In genomic region chr13:43503395-43503850, GRCm38 (mm10) we compare ENCODE assay signal across 8 mouse cellular contexts. TPM values are rescaled to one million over a fixed set of nuclear protein-coding genes. Genes with fewer than 3 reads are reported as not detected.
DNase-seq lines count a peak whose midpoint lies in the region; ATAC-seq and TF ChIP-seq lines count a peak whose summit lies in the region.

No protein-coding gene starts in this region.

- peak overlapping the region; percentile 49 for H3K4me2 ChIP-seq in forebrain, embryonic 14.5 days (ENCODE audit: low read length)
- H3K4me2 ChIP-seq in intestine, embryonic 16.5 days (ENCODE audit: low read depth, low read length) = peak overlapping the region; percentile 56
- H3K4me2 ChIP-seq in liver, postnatal 0 days (ENCODE audit: low read depth, low read length) = peak overlapping the region; percentile 70
- H3K4me2 ChIP-seq in neural tube, embryonic 12.5 days (replicated peaks) = peak overlapping the region; percentile 61

- WGBS in forebrain, embryonic 14.5 days = 2% methylated on average over 19 of the region's 19 CpGs
- WGBS in intestine, embryonic 16.5 days = 3% methylated on average over 19 of the region's 19 CpGs
- 6% methylated on average over 16 of the region's 19 CpGs for WGBS in liver, postnatal 0 days (ENCODE audit: insufficient replicate concordance)
- WGBS in neural tube, embryonic 12.5 days = 1% methylated on average over 19 of the region's 19 CpGs

- H3K36me3 ChIP-seq in forebrain, embryonic 14.5 days (ENCODE audit: control insufficient read depth, insufficient read depth, low read length) = no peaks in the 10 kb centered on the region
- H3K36me3 ChIP-seq in intestine, embryonic 16.5 days (ENCODE audit: control insufficient read depth, insufficient read depth, low read length) = no peaks in the 10 kb centered on the region
- H3K36me3 ChIP-seq in liver, postnatal 0 days (replicated peaks; ENCODE audit: insufficient read depth, low read length) = no peaks in the 10 kb centered on the region
- no peaks in the 10 kb centered on the region for H3K36me3 ChIP-seq in neural tube, embryonic 12.5 days

- H3K4me1 ChIP-seq in forebrain, embryonic 14.5 days (ENCODE audit: control insufficient read depth, insufficient read depth, low read length) = peaks cover 10% of the 10 kb centered on the region
- H3K4me1 ChIP-seq in intestine, embryonic 16.5 days (ENCODE audit: control insufficient read depth, insufficient read depth, low read length) = peaks cover 6% of the 10 kb centered on the region; the same call in 1 of the 2 replicates
- peaks cover 9% of the 10 kb centered on the region for H3K4me1 ChIP-seq in liver, postnatal 0 days (ENCODE audit: insufficient read depth)
- H3K4me1 ChIP-seq in neural tube, embryonic 12.5 days = peaks cover 7% of the 10 kb centered on the region; the same call in 1 of the 2 replicates

- no peak for TF ChIP-seq EP300 in liver, postnatal 0 days (IDR thresholded peaks at IDR 0.05; ENCODE audit: low read depth)

- DNase-seq in CD4-positive helper T cell, adult 2 months (ENCODE audit: low read depth, low spot score) = peak; percentile 13
- peak; percentile 65 for DNase-seq in Muller cell, postnatal 12 days (ENCODE audit: inconsistent ontology term)
- peak; percentile 61 for DNase-seq in forebrain, embryonic 14.5 days (ENCODE audit: low spot score)
- peak; percentile 46 for DNase-seq in liver, postnatal 0 days
- no peak for DNase-seq in frontal cortex, adult 2 months (ENCODE audit: extremely low spot score in 1 of 2, low spot score in 1 of 2)

- no peak overlapping the region for H3K27ac ChIP-seq in forebrain, embryonic 14.5 days (ENCODE audit: low read depth, low read length)
- H3K27ac ChIP-seq in intestine, embryonic 16.5 days (ENCODE audit: low read length) = peak overlapping the region; percentile 39
- H3K27ac ChIP-seq in liver, postnatal 0 days (ENCODE audit: low read depth) = no peak overlapping the region; the same call in 1 of the 2 replicates
- peak overlapping the region; percentile 53 for H3K27ac ChIP-seq in neural tube, embryonic 12.5 days

- H3K27me3 ChIP-seq in forebrain, embryonic 14.5 days (replicated peaks; ENCODE audit: control insufficient read depth, insufficient read depth, low read length) = no peaks in the 10 kb centered on the region
- H3K27me3 ChIP-seq in intestine, embryonic 16.5 days (replicated peaks; ENCODE audit: control insufficient read depth, insufficient read depth, low read length) = no peaks in the 10 kb centered on the region
- no peaks in the 10 kb centered on the region for H3K27me3 ChIP-seq in liver, postnatal 0 days (ENCODE audit: insufficient read depth, low read length)
- H3K27me3 ChIP-seq in neural tube, embryonic 12.5 days (replicated peaks) = no peaks in the 10 kb centered on the region

- peak overlapping the region; percentile 58 for H3K9ac ChIP-seq in forebrain, embryonic 14.5 days (ENCODE audit: low read length)
- H3K9ac ChIP-seq in intestine, embryonic 16.5 days (ENCODE audit: low read depth, low read length) = peak overlapping the region; percentile 54
- peak overlapping the region; percentile 44; the same call in 1 of the 2 replicates for H3K9ac ChIP-seq in liver, postnatal 0 days (replicated peaks)
- H3K9ac ChIP-seq in neural tube, embryonic 12.5 days = peak overlapping the region; percentile 47; the same call in 1 of the 2 replicates

- peak overlapping the region; percentile 16 for H3K4me3 ChIP-seq in forebrain, embryonic 14.5 days (ENCODE audit: low read depth, low read length)
- H3K4me3 ChIP-seq in intestine, embryonic 16.5 days (ENCODE audit: low read length) = peak overlapping the region; percentile 29
- peak overlapping the region; percentile 24; the same call in 1 of the 2 replicates for H3K4me3 ChIP-seq in liver, postnatal 0 days (ENCODE audit: low read depth, low read length)
- peak overlapping the region; percentile 25 for H3K4me3 ChIP-seq in neural tube, embryonic 12.5 days

- ATAC-seq in forebrain, embryonic 14.5 days = peak; percentile 57
- peak; percentile 86 for ATAC-seq in intestine, embryonic 16.5 days
- ATAC-seq in liver, postnatal 0 days = no peak
- ATAC-seq in neural tube, embryonic 12.5 days (ENCODE audit: low FRiP score, low read depth) = peak; percentile 83
- ATAC-seq in inflammation-experienced regulatory T-cells, adult 6 months = no peak

- TF ChIP-seq CTCF in liver, postnatal 0 days (IDR thresholded peaks at IDR 0.05; ENCODE audit: low read depth) = no peak

- H3K9me3 ChIP-seq in forebrain, embryonic 14.5 days (replicated peaks; ENCODE audit: control insufficient read depth, low read length) = no peaks in the 10 kb centered on the region
- H3K9me3 ChIP-seq in intestine, embryonic 16.5 days (ENCODE audit: control insufficient read depth, low read length) = no peaks in the 10 kb centered on the region
- H3K9me3 ChIP-seq in liver, postnatal 0 days (ENCODE audit: low read length) = no peaks in the 10 kb centered on the region
- no peaks in the 10 kb centered on the region for H3K9me3 ChIP-seq in neural tube, embryonic 12.5 days

RNA-seq across cellular contexts. Expression of gene Ranbp9, which starts 22.3 kb away (rescaled TPM):
- polyA plus RNA-seq in forebrain, embryonic 14.5 days (2014; fragmentation: Nextera tagmentation; extraction: Ambion mirVana) = 15.4 and 16.4 TPM in 2 replicates
- 4.3 and 5.5 TPM in 2 replicates for polyA plus RNA-seq in intestine, embryonic 16.5 days (2015; fragmentation: Nextera tagmentation; extraction: Ambion mirVana)
- polyA plus RNA-seq in liver, postnatal 0 days (2015; fragmentation: Nextera tagmentation; extraction: Ambion mirVana) = 3.0 and 4.6 TPM in 2 replicates
- 13.4 and 14.2 TPM in 2 replicates for polyA plus RNA-seq in neural tube, embryonic 12.5 days (2016; fragmentation: Nextera tagmentation; extraction: Ambion mirVana)
- polyA plus RNA-seq in inflammation-experienced regulatory T-cells, adult 6 months (2017; shearing (Covaris generic)) = 10 to 100 TPM; 25.0 to 34.8 (median 34.3) TPM
- polyA plus RNA-seq in frontal cortex, adult 2 months (2012; rRNA removed) = 62.0 and 63.5 TPM in 2 replicates

RNA-seq across cellular contexts. Expression of gene Mcur1, which starts 56.6 kb away (rescaled TPM):
- 7.2 and 7.6 TPM in 2 replicates for polyA plus RNA-seq in forebrain, embryonic 14.5 days (2014; fragmentation: Nextera tagmentation; extraction: Ambion mirVana)
- polyA plus RNA-seq in intestine, embryonic 16.5 days (2015; fragmentation: Nextera tagmentation; extraction: Ambion mirVana) = 8.6 and 9.1 TPM in 2 replicates
- polyA plus RNA-seq in liver, postnatal 0 days (2015; fragmentation: Nextera tagmentation; extraction: Ambion mirVana) = 8.8 and 8.9 TPM in 2 replicates
- 9.8 and 12.5 TPM in 2 replicates for polyA plus RNA-seq in neural tube, embryonic 12.5 days (2016; fragmentation: Nextera tagmentation; extraction: Ambion mirVana)
- polyA plus RNA-seq in inflammation-experienced regulatory T-cells, adult 6 months (2017; shearing (Covaris generic)) = 10 to 100 TPM in 2 of 3 experiments, 1 to 10 TPM in 1; 7.1 to 19.0 (median 17.0) TPM
- 24.3 and 24.7 TPM in 2 replicates for polyA plus RNA-seq in frontal cortex, adult 2 months (2012; rRNA removed)

Comparison
In these comparisons a context has a peak if more than half of its experiments do, and no peak if none do; other contexts are left out.
1. DNase-seq: peak in CD4-positive helper T cell, adult 2 months (single experiment), Muller cell, postnatal 12 days (single experiment), forebrain, embryonic 14.5 days (single experiment) and liver, postnatal 0 days (single experiment); none in frontal cortex, adult 2 months (0 of 2).
2. ATAC-seq: peak in forebrain, embryonic 14.5 days (single experiment), intestine, embryonic 16.5 days (single experiment) and neural tube, embryonic 12.5 days (single experiment); none in liver, postnatal 0 days (single experiment) and inflammation-experienced regulatory T-cells, adult 6 months (single experiment).
3. H3K27ac ChIP-seq: peak in intestine, embryonic 16.5 days (single experiment) and neural tube, embryonic 12.5 days (single experiment); none in forebrain, embryonic 14.5 days (single experiment) and liver, postnatal 0 days (single experiment).
4. Peak in every context shown above with its lines, with median percentiles within 50 percentile points of each other: H3K4me2 ChIP-seq, H3K4me3 ChIP-seq and H3K9ac ChIP-seq.